Mouse (Mus musculus) cerebellum, adult 9-10 months (tissue): ENCODE results near the gene Gm28043.
A peak's percentile ranks its signal among the peaks of the same experiment; 100 is the strongest.

Experiments
- DNase-seq: peaks from one replicate; pipeline ENCODE4 v3.0.0; 2022

Gene Gm28043

DNA sequence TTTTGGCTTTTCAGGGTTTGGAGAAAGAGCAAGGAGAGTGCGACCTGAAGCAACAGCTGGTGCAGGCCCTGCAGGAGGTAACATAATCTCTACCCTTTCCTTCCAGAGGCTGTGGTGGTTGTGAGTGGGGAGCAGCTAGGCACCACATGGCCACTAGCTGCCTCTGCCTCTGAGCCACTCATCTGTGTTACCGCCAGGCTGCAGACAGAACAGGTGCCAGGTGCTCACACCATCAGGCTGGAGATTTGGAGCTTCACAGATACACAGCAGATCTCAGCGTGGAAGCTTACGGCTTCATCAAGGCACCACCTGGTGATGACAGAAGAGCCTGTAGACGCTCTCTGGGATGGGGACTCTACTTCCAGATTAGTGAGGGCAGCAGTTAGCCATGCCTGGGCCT is 14.3 kb downstream of the Gm28043 start:
- peak; percentile 67 for DNase-seq

DNA sequence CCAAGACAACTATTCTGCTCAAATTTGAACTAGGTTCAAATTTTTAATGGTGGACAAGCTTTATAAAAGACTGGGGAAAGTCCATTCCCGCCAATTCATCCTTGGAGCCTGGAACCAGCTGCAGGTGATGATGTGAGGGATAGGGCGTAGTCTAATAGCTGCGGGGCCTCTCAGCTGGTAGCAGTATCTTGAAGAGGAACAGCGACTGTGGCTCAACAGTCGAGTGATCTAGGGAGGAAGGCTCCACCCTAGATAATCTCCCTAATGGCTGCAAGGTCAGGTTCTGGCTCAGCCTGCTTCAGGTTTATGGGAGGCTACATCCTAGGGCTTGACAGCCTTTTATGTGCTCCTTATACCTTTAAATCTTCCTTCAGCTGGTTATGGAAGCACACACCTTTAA is 14.9 kb downstream of the Gm28043 start:
- no peak for DNase-seq

DNA sequence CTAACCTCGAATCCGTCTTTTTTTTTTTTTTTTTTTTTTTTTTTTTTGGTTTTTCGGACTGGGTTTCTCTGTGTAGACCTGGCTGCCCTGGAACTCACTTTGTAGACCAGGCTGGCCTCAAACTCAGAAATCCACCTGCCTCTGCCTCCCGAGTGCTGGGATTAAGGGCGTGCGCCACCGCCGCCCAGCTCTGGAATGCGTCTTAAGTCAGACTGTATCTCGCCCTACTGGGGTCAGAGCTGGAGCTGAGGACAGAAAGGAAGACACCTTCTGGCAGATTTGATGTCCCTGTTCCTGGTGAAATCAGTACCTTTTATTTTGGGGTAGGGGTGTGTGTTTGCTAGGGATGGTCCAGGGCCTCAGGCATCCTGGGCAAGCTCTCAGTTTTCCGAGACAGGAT is 17.6 kb downstream of the Gm28043 start:
- no peak for DNase-seq

GRCm38 (mm10) chr17:29635492-29635891 is 20.8 kb downstream of the Gm28043 start:
- DNase-seq, result no peak

DNA sequence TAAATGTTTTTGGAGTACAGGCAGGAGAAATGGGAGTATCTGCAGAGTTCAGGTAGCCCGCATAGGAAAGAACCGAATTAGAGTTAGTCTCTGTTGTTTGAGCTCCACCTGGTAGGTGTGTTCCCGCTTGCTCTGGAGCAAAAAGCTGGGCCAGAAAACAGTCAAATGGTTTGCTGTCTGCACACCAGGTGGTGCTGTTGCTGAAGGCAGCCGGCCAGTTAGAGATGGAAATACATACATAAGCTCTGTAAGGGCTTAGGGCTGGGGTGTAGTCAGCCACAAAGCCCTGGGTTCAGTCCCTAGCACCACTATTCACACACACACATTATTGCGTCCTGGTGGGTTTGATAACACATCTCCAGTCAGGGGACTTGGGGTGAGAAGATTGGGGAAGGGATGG is 21.4 kb downstream of the Gm28043 start:
- DNase-seq, result peak; percentile 65

- DNase-seq, result peak; percentile 53
Observed at GRCm38 (mm10) chr17:29637377-29637776, 22.7 kb downstream of the Gm28043 start.

- no peak for DNase-seq
Observed at GRCm38 (mm10) chr17:29637895-29638294, 23.2 kb downstream of the Gm28043 start.

GRCm38 (mm10) chr17:29640971-29641370 is 26.3 kb downstream of the Gm28043 start:
- DNase-seq, result no peak

- no peak for DNase-seq
Observed at GRCm38 (mm10) chr17:29642219-29642618, 27.5 kb downstream of the Gm28043 start.

DNA sequence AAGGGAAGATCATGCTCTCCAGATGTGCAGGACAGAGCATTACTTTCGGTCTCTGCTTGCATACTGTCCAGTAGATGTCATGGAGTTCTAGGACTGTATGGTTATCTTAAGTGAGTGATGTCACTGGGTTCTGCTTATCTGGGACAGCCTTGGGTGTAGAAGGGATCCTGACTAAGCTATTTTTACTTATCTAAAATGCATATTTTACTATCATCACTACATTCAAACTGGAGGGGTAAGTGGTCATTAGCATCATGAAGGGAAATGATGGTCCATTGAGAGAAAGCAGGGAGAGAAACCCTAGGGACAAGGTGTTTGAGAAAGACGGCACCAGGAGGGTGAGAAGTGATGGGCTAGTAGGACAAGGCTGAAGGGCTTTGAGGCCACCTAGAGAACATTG is 43.6 kb downstream of the Gm28043 start:
- peak; percentile 17 for DNase-seq

DNA sequence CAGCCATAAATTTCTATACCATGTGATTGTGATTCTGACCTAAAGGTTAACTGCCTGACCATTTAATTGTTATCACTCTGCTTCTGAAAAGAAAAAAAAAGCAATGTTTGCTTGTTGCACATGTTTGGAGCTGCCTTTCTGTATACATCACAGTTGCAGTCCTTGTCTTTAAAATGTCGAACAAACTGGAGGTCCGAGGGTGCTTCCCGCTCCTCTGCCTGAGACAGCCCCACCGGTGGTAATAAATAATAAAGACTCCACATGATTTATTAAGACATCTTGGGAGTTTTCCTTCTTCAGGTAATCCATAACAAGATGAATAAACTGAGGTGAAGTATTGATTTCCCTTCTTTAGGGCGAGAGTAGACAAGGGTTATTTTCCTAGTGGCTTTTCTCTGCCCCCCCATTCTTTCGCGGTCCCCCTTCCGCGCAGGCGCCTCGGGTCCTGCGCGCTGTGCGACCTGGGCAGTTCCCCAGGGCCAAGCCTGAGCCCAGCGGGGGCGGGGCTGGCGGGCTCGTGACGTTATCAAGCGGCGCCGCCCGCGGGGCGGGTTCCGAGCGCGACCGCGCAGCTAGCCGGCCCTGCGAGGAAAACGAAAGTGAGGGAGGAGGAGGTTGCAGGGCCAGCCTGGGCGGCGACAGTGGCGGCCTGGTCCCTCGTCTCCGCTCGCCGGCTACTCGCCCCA is 45.5 kb downstream of the Gm28043 start, which contains the start of gene Cmtr1:
TSS of gene Cmtr1 (plus strand) at position 520 of the 686 bp plus-strand sequence.
- DNase-seq, result peak; percentile 95

DNA sequence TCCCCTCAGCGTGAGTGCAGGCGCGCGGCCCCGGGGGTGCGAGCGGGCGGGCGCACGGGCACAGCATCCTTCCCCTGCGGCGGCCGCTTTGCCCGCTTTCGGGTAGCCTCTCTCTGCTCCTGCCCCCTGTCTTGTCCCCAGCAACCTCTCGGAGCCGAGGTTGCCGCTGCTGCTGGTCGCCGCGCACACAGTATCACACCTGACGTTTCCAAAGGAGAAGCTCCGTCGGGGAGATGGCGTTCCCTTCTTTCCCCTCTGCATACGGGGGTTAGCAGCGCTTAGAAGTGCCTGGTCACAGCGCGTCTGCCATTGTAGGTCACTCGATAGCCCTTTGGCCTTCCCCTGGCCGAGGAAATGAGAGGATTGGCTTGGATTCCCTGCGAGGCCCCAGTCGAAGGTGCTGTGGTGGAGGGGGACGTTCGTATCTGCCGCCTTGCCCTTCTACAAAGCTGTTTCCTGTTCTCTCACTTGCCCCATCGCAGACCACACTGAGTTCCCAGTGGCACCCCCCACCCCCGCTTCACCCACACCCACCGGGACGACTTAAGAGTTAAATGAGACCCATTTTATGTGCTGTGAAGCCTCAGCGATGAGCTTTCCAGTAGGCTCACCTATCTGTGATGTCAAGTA is 46.2 kb downstream of the Gm28043 start:
- DNase-seq, result no peak

DNA sequence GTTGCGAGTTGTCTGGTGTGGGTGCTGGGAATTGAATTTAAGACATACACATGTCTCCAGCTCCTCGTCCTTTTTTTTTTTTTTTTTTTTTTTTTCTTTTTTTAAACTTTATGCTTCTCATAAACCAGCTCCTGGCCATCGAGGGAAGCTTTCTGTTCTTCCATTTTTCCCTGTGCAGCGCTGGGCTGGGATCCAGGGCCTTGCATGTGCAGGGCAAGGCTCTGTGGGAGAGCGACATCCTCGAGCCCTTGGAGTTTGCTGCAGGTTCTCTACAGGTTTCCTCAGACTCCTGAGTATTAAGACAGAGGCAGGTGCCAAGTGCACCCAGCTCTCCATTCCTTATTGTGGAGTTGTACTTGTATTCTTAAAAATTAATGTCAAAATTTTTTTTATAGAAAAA is 47.5 kb downstream of the Gm28043 start:
- DNase-seq, result no peak

GRCm38 (mm10) chr17:29668051-29668986 is 53.6 kb downstream of the Gm28043 start:
- DNase-seq, result peak; percentile 93

DNA sequence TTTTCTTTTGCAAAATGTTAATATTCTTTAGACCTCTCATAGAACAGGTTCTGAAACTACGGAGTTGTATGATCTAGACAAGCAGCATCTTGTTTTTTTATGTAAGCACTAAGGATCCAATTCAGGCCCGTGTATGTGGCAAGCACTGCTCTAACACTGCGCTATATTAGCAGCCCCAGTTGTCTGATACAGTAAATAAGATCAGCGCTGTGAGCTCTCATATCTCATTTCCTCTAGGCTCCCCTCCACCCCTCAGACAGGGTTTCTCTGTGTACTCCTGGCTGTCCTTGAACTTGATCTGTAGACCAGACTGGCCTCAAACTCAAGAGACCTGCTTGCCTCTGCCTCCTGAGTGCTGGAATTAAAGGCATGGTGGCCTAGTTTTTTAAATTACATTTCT is 54.4 kb downstream of the Gm28043 start:
- no peak for DNase-seq

DNA sequence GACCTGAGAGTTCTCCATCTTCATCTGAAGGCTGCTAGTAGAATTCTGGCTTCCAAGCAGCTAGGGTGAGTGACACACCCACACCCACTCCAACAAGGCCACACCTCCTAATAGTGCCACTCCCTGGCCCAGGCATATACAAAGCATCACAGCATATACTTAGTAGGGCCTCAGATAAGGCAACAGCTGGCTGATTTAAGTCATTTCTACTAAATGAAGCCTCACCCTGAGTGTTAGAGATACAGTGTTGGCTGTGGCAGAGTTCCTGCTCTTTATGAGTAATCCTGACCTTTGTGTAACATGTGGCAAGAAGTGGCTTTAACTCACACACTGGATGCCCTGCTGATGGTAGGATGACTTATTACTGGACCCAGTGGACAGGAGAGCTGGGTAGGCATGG is 55.3 kb downstream of the Gm28043 start:
- DNase-seq, result no peak

- no peak for DNase-seq
Observed at GRCm38 (mm10) chr17:29671021-29671420, 56.3 kb downstream of the Gm28043 start.

DNA sequence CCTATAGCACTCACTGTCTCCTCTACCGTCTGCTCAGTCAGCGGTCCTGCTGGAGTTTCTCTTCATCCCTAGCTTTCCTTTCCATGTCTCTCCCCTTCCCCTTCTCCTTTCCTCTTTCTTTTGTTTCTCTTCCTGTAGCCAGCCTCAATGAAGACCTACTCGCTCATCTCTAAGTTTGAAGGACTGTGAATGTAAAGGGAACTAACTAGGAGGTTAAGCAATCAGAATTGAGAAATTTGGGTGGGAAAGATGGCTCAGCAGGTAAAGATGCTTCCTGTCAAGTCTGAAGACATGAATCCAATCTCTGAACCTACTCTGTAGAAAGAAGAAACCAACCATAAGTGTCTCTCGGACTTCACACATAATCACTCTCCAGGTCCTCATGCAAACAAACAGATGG is 58.6 kb downstream of the Gm28043 start:
- DNase-seq, result no peak

DNA sequence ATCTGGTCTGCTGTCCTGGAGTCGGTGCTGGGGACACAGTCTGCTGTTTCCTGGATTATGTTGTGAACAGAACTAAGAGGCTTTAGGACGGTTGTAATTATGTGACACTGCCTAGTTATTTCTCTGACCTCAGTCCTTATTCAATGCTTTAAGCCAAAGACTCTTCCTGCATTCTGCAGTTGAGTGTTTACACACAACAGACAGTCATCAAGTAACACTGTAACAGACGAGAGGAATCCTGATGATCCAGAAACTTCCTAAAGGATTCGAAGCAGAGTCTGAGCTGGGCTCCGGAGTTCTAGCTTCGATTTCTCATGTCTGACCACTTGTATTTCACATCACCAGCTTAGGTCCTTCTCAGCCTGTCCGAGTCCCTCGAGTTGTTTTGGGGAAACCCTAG is 63.9 kb downstream of the Gm28043 start:
- DNase-seq, result no peak

DNA sequence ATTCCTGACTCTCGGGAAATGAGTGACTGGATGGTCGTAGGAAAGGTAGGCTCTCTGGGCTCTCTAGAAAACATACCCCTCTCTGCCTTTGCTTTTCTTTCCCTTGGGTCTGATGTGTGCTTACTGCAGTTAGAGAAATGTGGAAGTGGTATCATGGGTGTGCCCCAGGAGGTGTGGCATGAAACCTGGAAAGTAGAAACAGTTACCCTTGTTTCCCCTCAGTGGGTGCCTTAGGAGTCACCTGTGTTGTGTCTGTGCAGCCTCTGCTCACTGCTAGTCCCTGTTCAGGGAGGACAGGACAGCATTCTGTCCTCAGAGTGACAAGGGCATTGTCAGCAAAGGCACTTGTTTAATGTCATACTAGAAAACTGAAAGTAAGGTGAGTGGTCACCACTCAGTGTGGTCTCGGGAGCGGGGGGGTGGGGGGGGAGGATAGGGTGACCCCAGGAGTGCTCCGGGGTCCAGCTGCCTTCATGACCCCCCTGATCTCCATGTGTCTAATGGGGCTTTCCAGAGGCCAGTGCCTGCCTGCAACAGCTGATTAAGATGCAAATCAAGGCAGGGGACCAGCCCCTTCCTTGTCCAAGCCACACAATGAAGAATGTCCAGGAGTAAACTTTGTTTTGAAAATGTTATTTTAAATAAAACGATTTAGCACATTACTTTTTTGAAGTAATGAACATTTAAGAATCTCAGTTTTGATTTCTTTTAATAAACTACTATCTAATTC is 64.5 kb downstream of the Gm28043 start:
- DNase-seq, result no peak

DNA sequence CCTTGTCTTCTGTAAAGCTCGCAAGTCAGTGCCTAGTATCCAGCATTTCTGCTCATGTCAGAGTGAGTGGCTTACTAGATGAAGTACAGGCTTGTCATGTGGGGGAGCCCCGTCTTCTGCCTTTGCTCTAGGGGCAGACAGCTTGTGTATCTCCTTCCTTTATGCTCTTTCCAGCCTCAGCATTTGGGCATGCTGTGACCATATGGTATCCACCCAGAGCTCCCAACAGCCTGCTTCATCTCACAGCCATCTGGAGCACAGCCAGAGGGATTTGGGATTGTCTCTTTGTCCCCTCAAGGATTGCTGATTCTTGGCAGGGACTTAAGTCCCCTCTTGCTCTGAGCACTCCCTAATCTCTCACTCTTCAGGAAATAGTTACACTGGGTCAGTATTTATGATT is 65.5 kb downstream of the Gm28043 start:
- DNase-seq, result peak; percentile 99

- no peak for DNase-seq
Observed at GRCm38 (mm10) chr17:29680921-29681320, 66.2 kb downstream of the Gm28043 start.

DNA sequence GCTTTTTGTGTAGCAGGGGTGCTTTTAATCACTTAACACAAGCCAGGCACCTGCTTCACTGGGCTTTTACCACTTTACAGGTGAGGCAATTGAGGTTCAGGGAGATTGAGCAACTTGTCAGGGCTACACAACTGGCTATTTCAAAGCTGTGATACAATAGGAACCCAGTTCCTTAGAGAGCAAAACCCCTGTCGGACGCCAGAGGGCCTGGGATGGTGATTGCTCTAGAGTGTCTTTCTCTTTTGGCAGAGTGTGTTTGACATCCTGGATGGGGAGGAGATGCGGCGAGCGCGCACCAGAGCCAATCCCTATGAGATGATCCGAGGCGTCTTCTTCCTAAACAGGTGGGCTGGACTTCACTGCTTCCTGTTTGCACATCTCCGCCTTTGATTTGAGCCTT is 67.0 kb downstream of the Gm28043 start:
- DNase-seq, result no peak
